Mouse (Mus musculus) 3134 (cell line): ENCODE measurements at regions not wholly inside any gene's neighbourhood (a gene's known extent, or its start where the extent isn't known, plus 50 kb on each side); places are given as distances from the start of the nearest gene placed in this dataset.
"Not testable (repeated sequence)": the region's sequence is repeated elsewhere in the genome, so short reads cannot be mapped to it uniquely, and the experiment has no call there.

Experiments
- DNase-seq: peaks from one replicate; pipeline ENCODE4 v3.0.0-alpha.2; 2011; ENCODE audit warnings: low spot score; ENCODE audit not compliant: insufficient read length; ENCODE audit errors: extremely low read depth

- no peak for DNase-seq
Measured at GRCm38 (mm10) chr19:19777891-19778290, 612.9 kb downstream of the Anxa1 start.

GRCm38 (mm10) chr19:19770990-19771389 lies 619.8 kb downstream of the Anxa1 start:
- DNase-seq = no peak

- DNase-seq = not testable (repeated sequence)
Measured at GRCm38 (mm10) chr19:19750069-19750599, 639.1 kb upstream of the Rorb start.

- DNase-seq = no peak
Measured at GRCm38 (mm10) chr19:19747821-19748488, 637.0 kb upstream of the Rorb start.

GRCm38 (mm10) chr19:19719939-19720338 lies 608.9 kb upstream of the Rorb start:
- DNase-seq = no peak
